Mouse (Mus musculus): ENCODE data around the gene Serpina3c.

GRCm38 (mm10) chr12:104153041-104153645, 527 bp downstream of the Serpina3c start:
- TF ChIP-seq CHD2 (IDR thresholded peaks at IDR 0.05; ENCODE audit: low read depth, low read length) = no peak
- no peak for TF ChIP-seq ZC3H11A (IDR thresholded peaks at IDR 0.05; ENCODE audit: borderline replicate concordance, low read depth, low read length)
- TF ChIP-seq MAFK (IDR thresholded peaks at IDR 0.05; ENCODE audit: insufficient read depth, low read depth, low read length) = no peak
- TF ChIP-seq HCFC1 (IDR thresholded peaks at IDR 0.05; ENCODE audit: borderline replicate concordance, insufficient read depth, low read length) = no peak
